Mouse (Mus musculus) heart, postnatal 0 days (tissue): Measurements from ENCODE around the gene Prim2.

Source experiments
- CTCF ChIP-seq: IDR thresholded peaks from 2 replicates; pipeline ENCODE4 v1.5.1; 2016; ENCODE audit warnings: antibody characterized with exemption, control low read depth, low read depth
- EP300 ChIP-seq: IDR thresholded peaks from 2 replicates; pipeline ENCODE4 v1.6.1; 2016; ENCODE audit warnings: antibody characterized with exemption, low read depth

GRCm38 (mm10) chr1:33636421-33637195, 33.0 kb downstream of the Prim2 start:
- TF ChIP-seq CTCF (no peak), EP300 (no peak)
